Mouse (Mus musculus): Measurements from ENCODE around the gene Ift172. TPM values are rescaled to one million over a fixed set of nuclear protein-coding genes. Genes with fewer than 3 reads are reported as not detected.
"Not testable (repeated sequence)": the region's sequence is repeated elsewhere in the genome, so short reads cannot be mapped to it uniquely, and the experiment has no call there.

Ift172 gene
- polyA plus RNA-seq, 1 experiment, result 36.1 TPM

DNA sequence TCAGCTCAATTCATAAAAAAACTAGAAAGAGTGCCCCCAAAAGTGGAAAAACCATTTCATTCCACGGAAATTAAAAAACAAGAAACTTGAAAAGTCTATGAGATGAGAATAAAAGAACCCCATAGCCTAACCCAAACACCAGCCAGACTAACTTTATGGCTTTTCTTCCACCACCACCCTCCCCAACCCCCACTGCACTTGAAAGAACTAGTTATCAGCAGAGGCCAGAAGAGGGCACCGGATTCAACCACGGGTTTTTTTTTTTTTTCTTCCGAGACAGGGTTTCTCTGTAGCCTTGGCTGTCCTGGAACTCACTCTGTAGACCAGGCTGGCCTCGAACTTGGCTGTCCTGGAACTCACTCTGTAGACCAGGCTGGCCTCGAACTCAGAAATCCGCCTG is 72.6 kb downstream of the Ift172 start:
- DNase-seq (ENCODE audit: low spot score), result no peak

DNA sequence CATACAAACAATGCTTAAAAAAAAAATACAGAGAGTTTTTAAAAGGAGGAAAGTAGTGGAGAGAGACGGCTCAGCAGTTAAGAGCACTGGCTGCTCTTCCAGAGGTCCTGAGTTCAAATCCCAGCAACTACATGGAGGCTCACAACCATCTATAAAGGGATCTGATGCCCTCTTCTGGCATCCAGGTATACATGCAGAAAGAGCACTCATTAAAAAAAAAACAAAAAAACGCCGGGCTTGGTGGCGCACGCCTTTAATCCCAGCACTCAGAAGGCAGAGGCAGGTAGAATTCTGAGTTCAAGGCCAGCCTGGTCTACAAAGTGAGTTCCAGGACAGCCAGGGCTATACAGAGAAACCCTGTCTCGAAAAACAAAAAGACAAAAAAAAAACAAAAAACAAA is 74.4 kb downstream of the Ift172 start:
- not testable (repeated sequence) for DNase-seq (ENCODE audit: low spot score)

DNA sequence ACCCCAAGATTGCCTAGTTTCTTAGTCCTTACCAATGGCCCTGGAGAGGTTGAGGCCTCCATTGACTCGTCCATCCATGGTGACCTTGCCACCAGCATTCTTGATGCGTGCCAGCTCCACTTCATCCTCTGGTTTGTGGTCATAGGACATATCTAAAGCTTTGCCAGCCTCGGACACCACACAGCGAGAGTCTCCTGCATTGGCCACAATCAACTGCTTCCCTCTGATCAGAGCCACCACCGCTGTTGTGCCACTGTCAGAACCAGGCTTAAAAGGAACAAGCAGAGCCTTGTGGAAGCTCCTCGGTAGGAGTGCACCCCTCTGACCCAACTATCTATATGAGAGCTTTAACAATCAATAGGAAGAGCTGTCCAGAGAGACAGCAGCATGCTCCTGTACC is 86.5 kb downstream of the Ift172 start:
- DNase-seq (ENCODE audit: low spot score), result no peak

DNA sequence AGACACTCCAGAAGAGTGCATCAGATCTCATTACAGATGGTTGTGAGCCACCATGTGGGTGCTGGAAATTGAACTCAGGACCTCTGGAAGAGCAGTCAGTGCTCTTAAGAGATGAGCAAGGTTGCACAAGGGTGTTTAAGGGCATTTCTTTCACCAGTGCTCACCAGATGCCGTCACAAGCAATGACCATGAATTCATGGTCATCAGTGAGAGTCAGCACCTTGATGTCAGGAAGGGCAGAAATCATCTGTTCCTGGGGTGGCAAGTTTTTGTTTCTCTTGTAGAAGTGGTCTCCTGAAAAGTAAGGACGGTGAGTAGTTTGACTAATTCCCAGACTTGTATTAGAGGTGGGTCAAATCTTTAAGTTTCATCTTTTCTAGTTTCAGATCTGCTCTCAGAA is 87.0 kb downstream of the Ift172 start:
- no peak for DNase-seq (ENCODE audit: low spot score)

Other genes starting within 250 kb of the Ift172 start
- 162 and 174 TPM in 2 replicates for gene Atraid, start 242.8 kb downstream of the Ift172 start, polyA plus RNA-seq (2012; rRNA removed)
- gene Slc5a6, start 242.2 kb downstream of the Ift172 start, polyA plus RNA-seq (2012; rRNA removed), result 19.4 and 21.3 TPM in 2 replicates
- gene Cad, start 236.3 kb downstream of the Ift172 start, polyA plus RNA-seq (2012; rRNA removed), result 14.6 and 14.8 TPM in 2 replicates
- gene Dnajc5g, start 184.8 kb downstream of the Ift172 start, polyA plus RNA-seq (2012; rRNA removed), result not detected in 2 replicates
- 0.04 TPM in 1 of 2 replicates, not detected in the other for gene Slc30a3, start 182.9 kb downstream of the Ift172 start, polyA plus RNA-seq (2012; rRNA removed)
- not detected in 2 replicates for gene Trim54, start 174.4 kb downstream of the Ift172 start, polyA plus RNA-seq (2012; rRNA removed)
- gene Ucn, start 152.3 kb downstream of the Ift172 start, polyA plus RNA-seq (2012; rRNA removed), result not detected in 2 replicates
- 98.9 and 117 TPM in 2 replicates for gene Mpv17, start 136.9 kb downstream of the Ift172 start, polyA plus RNA-seq (2012; rRNA removed)
- 1.5 and 1.7 TPM in 2 replicates for gene Gm29609, start 111.2 kb downstream of the Ift172 start, polyA plus RNA-seq (2012; rRNA removed)
- gene Gtf3c2, start 111.0 kb downstream of the Ift172 start, polyA plus RNA-seq (2012; rRNA removed), result 78.9 and 87.0 TPM in 2 replicates
- gene Snx17, start 97.9 kb downstream of the Ift172 start, polyA plus RNA-seq (2012; rRNA removed), result 93.5 and 93.8 TPM in 2 replicates
- gene Eif2b4, start 97.7 kb downstream of the Ift172 start, polyA plus RNA-seq (2012; rRNA removed), result 33.2 and 39.1 TPM in 2 replicates
- gene Zfp513, start 88.8 kb downstream of the Ift172 start, polyA plus RNA-seq (2012; rRNA removed), result 29.3 and 37.0 TPM in 2 replicates
- gene Ppm1g, start 70.4 kb downstream of the Ift172 start, polyA plus RNA-seq (2012; rRNA removed), result 67.0 and 73.4 TPM in 2 replicates
- 114 and 127 TPM in 2 replicates for gene Nrbp1, start 50.3 kb downstream of the Ift172 start, polyA plus RNA-seq (2012; rRNA removed)
- 0.28 and 0.37 TPM in 2 replicates for gene Gm9970, start 49.9 kb downstream of the Ift172 start, polyA plus RNA-seq (2012; rRNA removed)
- 40.9 and 56.9 TPM in 2 replicates for gene Krtcap3, start 39.4 kb downstream of the Ift172 start, polyA plus RNA-seq (2012; rRNA removed)
- gene Fndc4, start 5.0 kb upstream of the Ift172 start, polyA plus RNA-seq (2012; rRNA removed), result 14.7 and 17.6 TPM in 2 replicates
- gene Gckr, start 6.3 kb upstream of the Ift172 start, polyA plus RNA-seq (2012; rRNA removed), result 0.29 and 0.39 TPM in 2 replicates
- 29.2 and 32.5 TPM in 2 replicates for gene Zfp512, start 161.3 kb upstream of the Ift172 start, polyA plus RNA-seq (2012; rRNA removed)
- 0.06 and 0.10 TPM in 2 replicates for gene 4930548H24Rik, start 194.6 kb upstream of the Ift172 start, polyA plus RNA-seq (2012; rRNA removed)
- 13.2 and 13.7 TPM in 2 replicates for gene Gpn1, start 203.6 kb upstream of the Ift172 start, polyA plus RNA-seq (2012; rRNA removed)
- 17.1 and 18.8 TPM in 2 replicates for gene Slc4a1ap, start 235.9 kb upstream of the Ift172 start, polyA plus RNA-seq (2012; rRNA removed)
- 12.9 and 16.7 TPM in 2 replicates for gene Supt7l, start 236.7 kb upstream of the Ift172 start, polyA plus RNA-seq (2012; rRNA removed)

All from urinary bladder, adult 2 months (tissue).